Mouse (Mus musculus): ENCODE results near the gene Gm21083.
"Not testable (repeated sequence)": the region's sequence is repeated elsewhere in the genome, so short reads cannot be mapped to it uniquely, and the experiment has no call there.

Gene Gm21083

DNA sequence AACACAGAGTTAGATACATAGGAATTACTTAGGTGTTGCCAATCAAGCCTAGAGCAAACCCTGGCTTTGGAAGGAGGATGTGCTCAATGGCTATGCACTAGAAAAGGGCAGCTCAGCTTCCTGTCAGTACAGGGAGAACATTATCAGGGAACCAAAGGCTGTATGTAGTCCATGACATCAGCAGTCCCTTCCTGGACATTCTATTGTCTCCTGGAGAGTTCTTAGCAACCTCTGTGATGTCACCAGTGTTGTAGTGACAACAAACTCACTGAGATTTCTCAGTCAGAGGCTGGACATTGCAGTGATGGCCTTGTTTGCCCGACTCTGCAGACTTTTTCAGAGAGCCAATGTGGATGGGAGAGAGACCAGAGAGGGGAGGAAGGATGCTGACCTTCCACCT, at the start of gene Gm21083:
TSS of gene Gm21083 (plus strand) at position 301 of the 400 bp plus-strand sequence.
- not testable (repeated sequence) for DNase-seq

DNA sequence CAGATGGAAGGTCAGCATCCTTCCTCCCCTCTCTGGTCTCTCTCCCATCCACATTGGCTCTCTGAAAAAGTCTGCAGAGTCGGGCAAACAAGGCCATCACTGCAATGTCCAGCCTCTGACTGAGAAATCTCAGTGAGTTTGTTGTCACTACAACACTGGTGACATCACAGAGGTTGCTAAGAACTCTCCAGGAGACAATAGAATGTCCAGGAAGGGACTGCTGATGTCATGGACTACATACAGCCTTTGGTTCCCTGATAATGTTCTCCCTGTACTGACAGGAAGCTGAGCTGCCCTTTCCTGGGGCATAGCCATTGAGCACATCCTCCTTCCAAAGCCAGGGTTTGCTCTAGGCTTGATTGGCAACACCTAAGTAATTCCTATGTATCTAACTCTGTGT, 48.0 kb upstream of the Gm21083 start, which contains the start of gene Gm21190:
TSS of gene Gm21190 (minus strand) at position 101 of the 400 bp plus-strand sequence.
- DNase-seq: not testable (repeated sequence)

GRCm38 (mm10) chr5:15548642-15549041, 28.5 kb upstream of the Gm21083 start:
- DNase-seq: not testable (repeated sequence)

- not testable (repeated sequence) for DNase-seq
These were observed 28.0 kb upstream of the Gm21083 start for GRCm38 (mm10) chr5:15549134-15549533.

GRCm38 (mm10) chr5:15549606-15550005, 27.5 kb upstream of the Gm21083 start:
- not testable (repeated sequence) for DNase-seq

DNA sequence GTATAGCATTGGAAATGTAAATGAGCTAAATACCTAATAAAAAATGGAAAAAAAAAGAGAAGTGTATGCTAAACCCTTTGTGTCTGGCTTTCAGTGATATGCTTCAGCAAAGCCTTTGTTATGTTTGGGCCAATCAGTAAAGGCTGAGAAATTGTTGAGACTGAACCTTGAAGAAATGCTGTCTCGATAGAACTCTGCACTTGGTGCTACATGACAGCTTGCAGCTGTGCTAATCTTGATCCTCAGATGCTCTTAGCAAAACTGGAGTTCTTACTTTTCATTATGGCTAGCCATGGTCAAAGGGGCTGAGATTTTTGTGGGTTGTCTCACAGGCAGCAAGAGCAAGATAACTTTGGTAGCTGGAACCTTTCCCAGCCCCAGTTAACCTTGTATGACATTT, 18.5 kb upstream of the Gm21083 start:
- not testable (repeated sequence) for DNase-seq

- not testable (repeated sequence) for DNase-seq
These were observed 15.5 kb upstream of the Gm21083 start for GRCm38 (mm10) chr5:15561425-15562264.

DNA sequence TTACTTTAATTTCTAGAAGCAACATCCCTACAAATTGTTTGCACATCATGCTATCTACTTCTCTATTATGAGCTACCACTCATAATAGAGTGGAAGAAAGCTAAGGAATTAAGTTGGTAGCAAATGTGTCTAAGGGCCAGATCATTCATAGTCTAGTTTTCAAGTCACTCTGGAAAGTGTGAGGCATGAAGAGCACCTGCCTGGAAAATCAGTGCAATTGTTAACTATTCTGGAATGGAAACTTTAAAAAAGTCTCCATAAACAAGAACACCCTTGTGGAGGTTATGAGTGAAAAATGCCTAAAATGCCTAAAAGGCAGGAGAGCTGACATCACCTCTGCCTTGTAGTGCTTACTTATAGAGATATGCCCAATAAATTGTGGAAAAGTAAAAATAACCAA, 3.4 kb upstream of the Gm21083 start:
- not testable (repeated sequence) for DNase-seq

DNA sequence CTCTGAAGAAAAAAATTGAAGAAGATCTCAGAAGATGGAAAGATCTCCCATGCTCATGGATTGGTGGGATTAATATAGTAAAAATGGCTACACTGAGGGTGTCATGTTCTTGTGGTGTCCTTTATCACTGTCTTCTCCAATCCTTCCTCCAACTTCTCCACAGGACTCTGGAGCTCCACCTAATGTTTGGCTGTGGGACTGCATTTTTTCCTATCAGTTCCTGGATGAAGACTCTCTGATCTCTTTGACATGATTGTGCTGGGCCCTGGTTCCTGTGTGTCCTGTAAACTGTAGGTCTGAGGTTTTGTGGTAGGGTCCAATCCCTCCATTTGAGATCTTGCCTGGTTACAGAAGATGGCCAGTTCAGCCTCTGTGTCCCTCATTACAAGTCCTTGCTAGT, 9.2 kb downstream of the Gm21083 start:
- DNase-seq: not testable (repeated sequence)

- DNase-seq: not testable (repeated sequence)
These were observed 11.2 kb downstream of the Gm21083 start for GRCm38 (mm10) chr5:15588291-15588690.

DNA sequence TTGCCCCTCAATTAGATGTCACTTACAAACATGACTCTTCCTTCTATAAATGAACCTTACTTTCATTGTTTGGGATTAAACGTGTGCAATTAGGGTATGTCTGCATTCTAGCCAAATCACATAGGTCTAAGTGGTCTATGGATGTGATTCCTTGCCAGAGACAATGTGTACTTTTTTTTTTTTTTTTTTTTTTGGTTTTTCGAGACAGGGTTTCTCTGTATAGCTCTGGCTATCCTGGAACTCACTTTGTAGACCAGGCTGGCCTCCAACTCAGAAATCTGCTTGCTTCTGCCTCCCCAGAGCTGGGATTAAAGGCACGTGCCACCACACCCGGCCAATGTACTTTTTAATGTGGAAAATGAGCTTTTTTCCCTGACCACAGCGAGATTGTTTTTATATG, 13.5 kb downstream of the Gm21083 start:
- DNase-seq: not testable (repeated sequence)

DNA sequence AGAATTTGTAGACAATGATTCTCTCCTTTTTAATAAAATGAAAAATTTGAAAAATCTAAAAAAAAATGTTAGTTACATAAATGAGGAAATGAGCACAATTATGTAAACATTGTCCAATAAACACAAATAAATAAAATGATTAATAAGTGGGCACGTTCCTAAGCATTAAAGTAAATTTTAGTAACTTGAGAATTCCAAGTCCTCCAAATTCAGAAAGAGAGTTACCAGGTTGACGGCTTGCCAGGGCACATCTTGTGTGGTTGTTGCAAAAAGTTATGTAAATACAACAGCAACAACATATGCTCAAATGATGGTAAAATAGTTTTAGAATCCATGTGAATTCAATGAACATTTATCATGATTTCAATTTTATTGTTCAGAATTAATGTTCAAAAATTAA, 14.4 kb downstream of the Gm21083 start:
- DNase-seq: not testable (repeated sequence)

DNA sequence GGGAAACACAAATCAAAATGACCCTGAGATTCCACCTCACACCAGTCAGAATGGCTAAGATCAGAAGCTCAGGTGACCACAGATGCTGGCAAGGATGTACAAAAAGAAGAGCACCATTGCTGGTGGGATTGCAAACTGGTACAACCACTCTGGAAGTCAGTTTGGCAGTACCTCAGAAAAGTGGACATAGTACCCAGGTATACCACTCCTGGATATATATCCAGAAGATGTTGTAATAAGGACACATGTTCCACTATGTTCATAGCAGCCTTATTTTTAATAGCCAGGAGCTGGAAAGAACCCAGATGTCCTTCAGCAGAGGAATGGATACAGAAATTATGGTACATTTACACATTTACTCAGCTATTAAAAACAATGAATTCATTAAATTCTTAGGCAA, 21.7 kb downstream of the Gm21083 start:
- DNase-seq: not testable (repeated sequence)

DNA sequence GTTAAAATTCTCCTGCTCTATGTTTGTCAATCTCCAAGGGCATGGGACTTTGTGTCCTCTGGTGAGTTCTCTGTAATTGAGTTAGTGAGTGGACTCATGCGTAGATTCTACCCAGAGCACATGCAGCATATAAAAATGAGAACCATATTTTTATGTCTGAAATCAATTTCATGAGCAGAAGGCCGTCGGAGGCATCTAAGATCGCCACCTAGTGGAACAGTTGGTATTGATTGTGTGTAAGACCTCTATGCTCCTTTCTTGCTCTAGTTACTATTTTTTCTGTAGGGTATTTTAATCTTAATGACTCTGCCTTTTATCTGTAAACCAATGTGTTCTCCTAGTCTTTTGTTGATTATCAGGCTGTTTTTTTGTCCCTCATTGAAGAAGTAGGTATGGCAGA, 23.2 kb downstream of the Gm21083 start:
- not testable (repeated sequence) for DNase-seq

GRCm38 (mm10) chr5:15601481-15601880, 24.3 kb downstream of the Gm21083 start:
- DNase-seq: not testable (repeated sequence)

DNA sequence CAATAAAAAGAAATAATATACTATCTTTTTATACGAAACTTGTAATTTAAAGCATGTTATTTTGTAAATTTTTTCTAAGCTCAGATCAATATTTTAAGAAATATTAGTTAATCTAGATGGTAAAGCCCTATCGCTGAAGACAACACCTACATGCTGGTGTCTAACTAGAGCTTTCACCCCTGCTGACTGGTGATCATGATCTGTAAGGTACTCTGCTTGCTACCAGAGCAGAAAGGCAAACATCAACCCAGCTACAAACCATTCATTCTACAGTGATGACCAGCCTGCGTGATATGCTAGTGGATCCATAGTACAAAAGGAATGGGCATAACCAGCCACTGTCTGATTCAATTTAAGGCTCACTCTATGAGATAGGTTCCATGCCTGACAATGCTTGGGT, 24.8 kb downstream of the Gm21083 start:
- DNase-seq: not testable (repeated sequence)

DNA sequence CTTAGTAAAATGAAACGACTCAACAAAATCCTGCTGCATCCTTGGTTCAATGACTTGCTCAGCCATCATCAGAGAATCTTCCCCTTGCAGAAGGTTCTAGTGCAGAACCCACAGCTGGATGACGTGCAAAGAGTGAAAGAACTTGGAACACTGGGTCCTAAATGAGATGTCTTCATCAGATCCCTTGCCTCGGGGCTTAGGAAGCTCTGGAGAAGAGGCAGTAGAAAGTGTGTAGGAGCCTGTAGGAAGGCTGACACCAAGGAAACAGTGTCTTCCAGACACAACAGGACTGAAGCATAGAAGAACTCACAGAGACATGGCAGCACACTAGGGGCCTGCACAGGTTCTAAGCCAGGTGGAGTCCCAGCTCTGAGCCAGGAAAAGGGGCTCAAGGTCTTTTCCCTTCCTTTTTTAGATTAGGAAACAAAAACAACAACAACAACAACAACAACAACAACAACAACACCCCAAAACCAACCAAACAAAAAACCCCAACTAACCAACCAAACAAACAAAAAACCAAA, 25.4 kb downstream of the Gm21083 start:
- DNase-seq: not testable (repeated sequence)

- DNase-seq: not testable (repeated sequence)
These were observed 25.9 kb downstream of the Gm21083 start for GRCm38 (mm10) chr5:15603008-15603407.

DNA sequence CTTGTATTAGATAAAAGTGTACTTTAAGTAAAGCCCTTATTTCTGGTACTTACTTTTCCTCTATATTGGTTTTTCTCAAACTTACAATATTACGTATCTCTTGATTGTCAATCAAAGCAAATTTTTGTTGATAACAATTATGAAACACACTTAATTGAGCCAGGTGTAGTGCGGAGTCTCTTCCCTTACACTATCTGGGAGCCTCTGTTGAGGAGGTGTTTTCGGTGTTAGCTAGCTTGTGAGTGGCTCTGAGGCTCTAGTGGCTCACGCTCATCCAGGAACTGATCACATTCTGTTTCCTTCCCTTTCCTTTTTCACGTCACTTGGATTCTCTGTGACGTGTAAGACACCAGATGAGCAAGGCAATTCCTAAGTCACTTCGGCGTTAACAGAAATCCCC, 26.5 kb downstream of the Gm21083 start:
- not testable (repeated sequence) for DNase-seq

DNA sequence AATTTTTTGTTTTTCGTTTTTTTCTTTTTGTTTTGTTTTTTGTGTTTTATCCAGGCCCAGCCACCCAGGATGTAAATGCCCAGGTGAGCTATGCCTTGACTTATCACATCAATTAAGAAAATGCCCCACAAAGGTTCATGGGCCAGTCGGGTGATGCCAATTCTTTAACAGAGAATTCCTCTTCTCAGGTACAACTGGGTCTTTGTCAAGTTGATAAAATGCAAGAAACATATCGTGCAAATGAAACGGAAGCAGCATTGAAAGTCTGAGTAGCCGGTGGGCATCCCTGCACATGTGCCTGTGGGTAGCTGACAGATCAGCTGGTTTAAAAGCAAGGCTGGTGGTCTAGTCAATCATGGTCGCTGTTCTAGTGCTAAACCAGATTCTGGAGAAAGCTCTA, 29.5 kb downstream of the Gm21083 start:
- DNase-seq: peak; percentile 2 to 4

DNA sequence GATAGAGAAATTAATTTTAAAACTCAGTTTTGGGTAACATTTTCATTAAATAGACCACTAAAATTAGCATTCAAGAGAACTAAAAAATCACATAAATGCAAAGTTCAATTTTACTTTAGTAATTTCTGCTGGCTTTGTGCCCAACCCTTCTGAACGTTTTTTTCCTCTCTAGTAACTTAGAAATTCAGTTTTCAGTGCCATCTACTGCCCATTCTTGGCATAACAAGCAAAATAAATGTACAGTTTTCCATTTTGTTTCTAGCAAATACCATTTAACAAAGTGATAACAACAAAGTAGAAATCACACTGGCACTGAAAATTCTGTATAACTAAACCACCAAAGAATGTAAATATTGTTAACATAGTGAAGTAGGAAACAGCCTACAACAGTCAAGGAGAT, 33.6 kb downstream of the Gm21083 start:
- not testable (repeated sequence) for DNase-seq

DNA sequence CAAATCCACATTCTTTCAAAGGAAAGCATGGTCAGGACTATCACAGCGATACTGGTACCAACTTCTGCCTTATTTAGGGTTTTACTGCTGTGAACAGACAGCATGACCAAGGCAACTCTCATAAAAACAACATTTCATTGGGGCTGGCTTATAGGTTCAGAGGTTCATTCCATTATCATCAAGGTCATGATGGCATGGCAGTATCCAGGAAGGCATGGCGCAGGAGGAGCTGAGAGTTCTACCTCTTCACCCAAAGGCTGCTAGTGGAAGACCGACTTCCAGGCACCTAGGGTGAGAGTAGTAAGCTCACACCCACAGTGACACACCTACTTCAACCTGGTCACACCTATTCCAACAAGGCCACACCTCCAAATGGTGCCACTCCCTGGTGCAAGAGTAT, 39.1 kb downstream of the Gm21083 start:
- not testable (repeated sequence) for DNase-seq

- DNase-seq: not testable (repeated sequence)
These were observed 41.6 kb downstream of the Gm21083 start, which contains the start of gene Speer4d for GRCm38 (mm10) chr5:15618764-15619163. Gene Speer4d, plus strand, starts transcription at chr5:15619064.

DNA sequence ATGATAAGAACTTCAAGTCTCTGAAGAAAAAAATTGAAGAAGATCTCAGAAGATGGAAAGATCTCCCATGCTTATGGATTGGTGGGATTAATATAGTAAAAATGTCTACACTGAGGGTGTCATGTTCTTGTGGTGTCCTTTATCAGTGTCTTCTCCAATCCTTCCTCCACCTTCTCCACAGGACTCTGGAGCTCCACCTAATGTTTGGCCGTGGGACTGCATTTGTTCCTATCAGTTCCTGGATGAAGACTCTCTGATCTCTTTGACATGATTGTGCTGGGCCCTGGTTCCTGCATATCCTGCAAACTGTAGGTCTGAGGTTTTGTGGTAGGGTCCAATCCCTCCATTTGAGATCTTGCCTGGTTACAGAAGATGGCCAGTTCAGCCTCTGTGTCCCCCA, 51.0 kb downstream of the Gm21083 start:
- DNase-seq: peak in 1 of 2 experiments; percentile 4

Measured in spleen, adult 18-20 months (tissue).